Mouse (Mus musculus) stomach, embryonic 15.5 days (tissue): Measurements from ENCODE around the gene Pkn3. TPM values are rescaled to one million over a fixed set of nuclear protein-coding genes. Genes with fewer than 3 reads are reported as not detected.

Experiments
- ATAC-seq: fragments of 200-750 bp; cut with Nextera tagmentation; 2 replicates; pipeline ENCODE4 v1.8.0; 2017; ENCODE audit warnings: low read depth, moderate number of reproducible peaks, moderate TSS enrichment; ENCODE audit not compliant: insufficient read depth, low FRiP score
- H3K27ac ChIP-seq: fragments of 300-500 bp; sonication (generic); 2 replicates; pipeline ENCODE4 v1.5.1; 2015; ENCODE audit warnings: mild to moderate bottlenecking, inconsistent platforms
- H3K27me3 ChIP-seq: fragments of 300-500 bp; sonication (generic); replicated peaks from 2 replicates; pipeline ENCODE4 v1.6.1; 2015; ENCODE audit warnings: inconsistent platforms
- H3K36me3 ChIP-seq: fragments of 300-500 bp; sonication (generic); 2 replicates; pipeline ENCODE4 v1.6.1; 2015; ENCODE audit warnings: inconsistent platforms
- H3K4me1 ChIP-seq: fragments of 300-500 bp; sonication (generic); 2 replicates; pipeline ENCODE4 v1.6.1; 2015; ENCODE audit warnings: inconsistent platforms
- H3K4me2 ChIP-seq: fragments of 300-500 bp; sonication (generic); 2 replicates; pipeline ENCODE4 v1.6.1; 2015; ENCODE audit warnings: mild to moderate bottlenecking, inconsistent platforms
- H3K4me3 ChIP-seq: fragments of 300-500 bp; sonication (generic); replicated peaks from 2 replicates; pipeline ENCODE4 v1.5.1; 2015; ENCODE audit warnings: inconsistent platforms
- H3K9ac ChIP-seq: fragments of 300-500 bp; sonication (generic); 2 replicates; pipeline ENCODE4 v1.6.1; 2015; ENCODE audit warnings: inconsistent platforms
- H3K9me3 ChIP-seq: fragments of 300-500 bp; sonication (generic); 2 replicates; pipeline ENCODE4 v1.6.1; 2016; ENCODE audit warnings: inconsistent platforms
- WGBS: fragments of 180-500 bp; shearing (Covaris S2); methylation state at CpG from one replicate; pipeline ENCODE4 v1.1.7; 2015; 5-methylcytosine and 5-hydroxymethylcytosine counted together
- polyA plus RNA-seq: library from polyadenylated mRNA; unstranded; fragments of >200 nt; fragmentation: Nextera tagmentation; extraction: Ambion mirVana; gene quantifications from 2 replicates; pipeline ENCODE4 v1.2.1, GENCODE M21; 2015

Gene Pkn3
- polyA plus RNA-seq: 7.9 and 10.5 TPM in 2 replicates

DNA sequence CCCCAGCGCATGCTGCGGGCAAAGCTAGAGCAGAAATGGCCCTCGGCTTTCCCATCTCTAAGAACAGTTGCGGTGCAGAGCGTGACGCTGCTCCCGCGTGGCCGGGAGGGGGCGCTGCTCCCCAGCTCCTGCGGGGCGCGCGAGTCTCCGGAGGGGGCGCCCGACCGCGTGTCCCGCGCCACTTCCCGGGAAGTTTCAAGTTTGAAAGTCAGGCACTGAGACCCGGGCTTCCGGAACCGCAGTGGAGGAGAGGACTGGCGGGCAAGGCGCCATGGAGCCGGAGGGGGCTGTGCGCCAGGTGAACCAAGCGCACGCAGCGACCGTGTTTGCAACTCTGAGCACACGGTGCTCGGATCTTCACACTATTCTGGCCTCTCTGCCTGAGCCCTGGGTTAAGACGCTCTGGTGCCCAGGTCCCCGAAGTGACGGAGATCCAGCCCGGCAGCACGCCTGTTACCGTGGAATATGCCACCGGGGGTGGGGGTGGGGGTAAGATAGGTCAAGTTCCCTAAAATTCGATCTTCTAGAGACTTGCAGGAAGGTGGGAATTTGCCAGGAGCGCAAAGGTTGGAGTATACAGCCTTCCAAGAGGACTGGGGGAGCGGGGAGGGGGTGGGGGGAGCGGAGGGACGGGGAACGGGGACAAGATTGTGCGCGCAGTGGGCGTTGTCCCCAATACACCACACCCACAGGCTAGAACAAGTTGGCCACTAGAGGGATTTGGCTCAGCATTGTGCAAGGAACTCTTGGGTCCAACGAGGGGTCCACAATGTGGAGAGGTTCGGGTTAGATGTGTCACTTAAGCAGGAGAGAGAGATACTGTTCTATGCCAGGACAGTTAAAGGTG lies at the start of gene Pkn3:
Pkn3 (plus strand) TSS at position 183 of the 847 bp plus-strand sequence.
- ATAC-seq: peak; percentile 77
- peak within 1 kb of the TSS; percentile 65 for H3K9ac ChIP-seq
- H3K27ac ChIP-seq: peak within 1 kb of the TSS; percentile 92
- under 1% methylated on average over 53 of the region's 53 CpGs for WGBS
- no peaks in the 10 kb centered on the region for H3K27me3 ChIP-seq
- peak within 1 kb of the TSS; percentile 70 for H3K4me3 ChIP-seq
- H3K4me1 ChIP-seq: peaks cover 12% of the 10 kb centered on the region; the same call in 1 of the 2 replicates
- H3K36me3 ChIP-seq: 0 out of 2 replicates have a peak, but pooled peaks cover 2% of the 10 kb centered on the region
- peak within 1 kb of the TSS; percentile 97 for H3K4me2 ChIP-seq
- H3K9me3 ChIP-seq: no peaks in the 10 kb centered on the region

GRCm38 (mm10) chr2:30032244-30032846 lies 45.1 kb upstream of the Pkn3 start:
- no peak for ATAC-seq
- Histone ChIP-seq H3K9ac (no peak overlapping the region), H3K27me3 (no peaks in the 10 kb centered on the region), H3K36me3 (peaks cover 48% of the 10 kb centered on the region), H3K4me3 (no peak overlapping the region), H3K4me1 (no peaks in the 10 kb centered on the region), H3K9me3 (no peaks in the 10 kb centered on the region), H3K4me2 (no peak overlapping the region), H3K27ac (0 out of 2 replicates have a peak overlapping the region, but pooled peaks have one; percentile 4)
- 53% methylated on average over 11 of the region's 11 CpGs for WGBS

GRCm38 (mm10) chr2:30032957-30033356 lies 44.5 kb upstream of the Pkn3 start:
- Histone ChIP-seq H3K27ac (no peak overlapping the region), H3K4me1 (no peaks in the 10 kb centered on the region), H3K27me3 (no peaks in the 10 kb centered on the region), H3K36me3 (peaks cover 42% of the 10 kb centered on the region), H3K4me3 (no peak overlapping the region), H3K4me2 (no peak overlapping the region), H3K9ac (no peak overlapping the region), H3K9me3 (no peaks in the 10 kb centered on the region)
- no peak for ATAC-seq
- 77% methylated on average over 6 of the region's 6 CpGs for WGBS

DNA sequence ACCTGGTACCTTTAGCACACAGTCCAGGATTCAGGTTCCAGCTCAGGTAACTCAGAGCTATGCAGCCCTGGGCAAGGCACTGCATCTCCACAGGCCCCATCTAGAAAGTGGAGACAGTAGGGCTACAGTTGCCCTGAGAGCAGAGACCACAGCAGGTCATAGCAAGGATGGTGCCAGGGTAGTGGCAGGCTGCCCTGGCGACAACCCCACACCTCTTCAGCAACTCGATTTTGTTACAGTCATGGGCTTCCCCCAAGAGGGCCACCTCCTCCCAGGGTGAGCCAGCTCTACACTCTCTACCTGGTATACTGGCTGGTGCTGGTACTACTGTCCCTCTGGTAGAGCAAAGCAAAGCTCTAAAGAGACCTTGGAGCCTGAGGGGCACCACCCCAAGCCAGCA lies 39.7 kb upstream of the Pkn3 start:
- H3K4me2 ChIP-seq: no peak overlapping the region
- no peak for ATAC-seq
- 92% methylated on average over 2 of the region's 2 CpGs for whole genome bisulfite sequencing
- no peak overlapping the region for H3K27ac ChIP-seq
- no peaks in the 10 kb centered on the region for H3K27me3 ChIP-seq
- no peak overlapping the region for H3K9ac ChIP-seq
- no peaks in the 10 kb centered on the region for H3K36me3 ChIP-seq
- no peak overlapping the region for H3K4me3 ChIP-seq
- no peaks in the 10 kb centered on the region for H3K9me3 ChIP-seq
- H3K4me1 ChIP-seq: peaks cover 3% of the 10 kb centered on the region; the same call in 1 of the 2 replicates

GRCm38 (mm10) chr2:30038370-30038769 lies 39.1 kb upstream of the Pkn3 start:
- Histone ChIP-seq H3K9me3 (no peaks in the 10 kb centered on the region), H3K9ac (no peak overlapping the region), H3K27me3 (no peaks in the 10 kb centered on the region), H3K4me1 (peaks cover 3% of the 10 kb centered on the region; the same call in 1 of the 2 replicates), H3K4me3 (no peak overlapping the region), H3K4me2 (no peak overlapping the region), H3K27ac (no peak overlapping the region), H3K36me3 (no peaks in the 10 kb centered on the region)
- 93% methylated on average over 10 of the region's 10 CpGs for WGBS
- no peak for ATAC-seq

GRCm38 (mm10) chr2:30039687-30040086 lies 37.8 kb upstream of the Pkn3 start:
- Histone ChIP-seq H3K9me3 (no peaks in the 10 kb centered on the region), H3K36me3 (no peaks in the 10 kb centered on the region), H3K27ac (no peak overlapping the region), H3K27me3 (no peaks in the 10 kb centered on the region), H3K4me1 (peaks cover 3% of the 10 kb centered on the region; the same call in 1 of the 2 replicates), H3K4me3 (no peak overlapping the region), H3K9ac (no peak overlapping the region), H3K4me2 (no peak overlapping the region)
- ATAC-seq: no peak

- WGBS: 13% methylated on average over 4 of the region's 4 CpGs
- no peak overlapping the region for H3K4me2 ChIP-seq
- H3K9me3 ChIP-seq: no peaks in the 10 kb centered on the region
- peak; percentile 54; the same call in 1 of the 2 replicates for ATAC-seq
- no peaks in the 10 kb centered on the region for H3K27me3 ChIP-seq
- H3K4me1 ChIP-seq: peaks cover 3% of the 10 kb centered on the region; the same call in 1 of the 2 replicates
- no peak overlapping the region for H3K27ac ChIP-seq
- no peaks in the 10 kb centered on the region; the same call in 1 of the 2 replicates for H3K36me3 ChIP-seq
- no peak overlapping the region for H3K9ac ChIP-seq
- no peak overlapping the region for H3K4me3 ChIP-seq
Observed at GRCm38 (mm10) chr2:30042445-30042844, 35.0 kb upstream of the Pkn3 start.

DNA sequence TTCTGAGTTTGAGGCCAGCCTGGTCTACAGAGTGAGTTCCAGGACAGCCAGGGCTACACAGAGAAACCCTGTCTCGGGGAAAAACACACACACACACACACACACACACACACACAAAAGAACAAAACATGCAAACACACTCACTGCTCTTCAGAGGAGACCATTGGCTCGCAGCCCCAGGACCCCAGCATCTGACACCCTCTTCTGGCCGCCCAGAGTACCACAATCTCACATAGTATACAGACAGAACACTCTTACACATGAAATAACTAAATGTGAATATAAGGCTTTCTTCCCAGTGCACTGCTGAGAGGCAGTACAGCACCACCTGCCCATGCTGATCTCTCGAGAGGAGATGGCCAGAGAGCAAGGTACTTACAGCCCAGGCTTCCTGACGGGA lies 32.9 kb upstream of the Pkn3 start:
- Histone ChIP-seq H3K9ac (no peak overlapping the region), H3K4me1 (peaks cover 3% of the 10 kb centered on the region; the same call in 1 of the 2 replicates), H3K4me2 (no peak overlapping the region), H3K4me3 (no peak overlapping the region), H3K36me3 (no peaks in the 10 kb centered on the region; the same call in 1 of the 2 replicates), H3K27ac (no peak overlapping the region), H3K27me3 (no peaks in the 10 kb centered on the region), H3K9me3 (no peaks in the 10 kb centered on the region)
- ATAC-seq: no peak
- 85% methylated on average over 5 of the region's 5 CpGs for WGBS

GRCm38 (mm10) chr2:30047127-30047526 lies 30.4 kb upstream of the Pkn3 start:
- H3K4me1 ChIP-seq: peaks cover 3% of the 10 kb centered on the region; the same call in 1 of the 2 replicates
- no peaks in the 10 kb centered on the region for H3K27me3 ChIP-seq
- no peak overlapping the region for H3K9ac ChIP-seq
- H3K4me2 ChIP-seq: no peak overlapping the region
- WGBS: 99% methylated on average over 6 of the region's 6 CpGs
- no peak overlapping the region for H3K27ac ChIP-seq
- H3K9me3 ChIP-seq: no peaks in the 10 kb centered on the region
- H3K36me3 ChIP-seq: no peaks in the 10 kb centered on the region; the same call in 1 of the 2 replicates
- H3K4me3 ChIP-seq: no peak overlapping the region
- no peak for ATAC-seq

DNA sequence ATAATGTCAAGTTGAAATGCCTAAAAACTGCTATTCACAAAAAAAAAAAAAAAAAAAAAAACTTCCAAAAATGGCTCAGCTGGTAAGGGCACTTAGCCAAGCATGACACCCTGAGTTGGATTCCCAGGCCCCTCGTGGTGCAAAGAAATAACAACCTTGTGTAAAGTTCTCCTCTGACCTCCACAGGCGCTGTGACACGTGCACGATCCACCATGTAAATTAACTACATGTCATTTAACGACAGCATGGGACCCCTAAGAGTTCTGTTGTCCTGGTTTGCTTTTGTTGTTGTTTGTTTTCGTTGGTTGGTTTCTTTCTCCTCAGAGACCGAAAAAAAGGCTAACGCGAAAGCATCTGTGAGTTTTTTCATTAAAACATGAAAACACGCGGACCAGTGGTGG lies 29.4 kb upstream of the Pkn3 start:
- Histone ChIP-seq H3K9me3 (no peaks in the 10 kb centered on the region), H3K27me3 (no peaks in the 10 kb centered on the region), H3K36me3 (no peaks in the 10 kb centered on the region; the same call in 1 of the 2 replicates), H3K4me3 (peak overlapping the region; percentile 67), H3K4me1 (no peaks in the 10 kb centered on the region), H3K9ac (0 out of 2 replicates have a peak overlapping the region, but pooled peaks have one; percentile 32), H3K27ac (peak overlapping the region; percentile 92), H3K4me2 (peak overlapping the region; percentile 71)
- no peak for ATAC-seq
- 39% methylated on average over 11 of the region's 11 CpGs for WGBS

GRCm38 (mm10) chr2:30048699-30049388 lies 28.6 kb upstream of the Pkn3 start, which contains the start of gene Wdr34:
TSS of gene Wdr34 (minus strand) at chr2:30048881.
- H3K9ac ChIP-seq: peak within 1 kb of the TSS; percentile 33; the same call in 1 of the 2 replicates
- no peaks in the 10 kb centered on the region; the same call in 1 of the 2 replicates for H3K36me3 ChIP-seq
- no peaks in the 10 kb centered on the region for H3K4me1 ChIP-seq
- under 1% methylated on average over 54 of the region's 54 CpGs for WGBS
- no peaks in the 10 kb centered on the region for H3K27me3 ChIP-seq
- peak; percentile 94 for ATAC-seq
- H3K4me2 ChIP-seq: peak within 1 kb of the TSS; percentile 71
- H3K4me3 ChIP-seq: peak within 1 kb of the TSS; percentile 67
- no peaks in the 10 kb centered on the region for H3K9me3 ChIP-seq
- peak within 1 kb of the TSS; percentile 92 for H3K27ac ChIP-seq
